Mouse (Mus musculus) cerebellum, adult 2 months (tissue): ENCODE measurements around the gene Atp5s.

Experiments
- CTCF ChIP-seq: fragments of 200-500 bp; IDR thresholded peaks from 2 replicates; pipeline ENCODE4 v1.5.1; 2011; ENCODE audit warnings: low read depth, mild to moderate bottlenecking, control low read depth, low read length, moderate library complexity, borderline replicate concordance; ENCODE audit not compliant: insufficient read depth
- POLR2A ChIP-seq: fragments of 200-500 bp; IDR thresholded peaks from 2 replicates; pipeline ENCODE4 v1.6.1; 2011; ENCODE audit warnings: low read length, control low read depth, borderline replicate concordance; ENCODE audit not compliant: insufficient read depth

- TF ChIP-seq CTCF (no peak), POLR2A (no peak)
Measured at GRCm38 (mm10) chr12:69759267-69759885, 34.6 kb downstream of the Atp5s start.
